Mouse (Mus musculus) thymus, adult 2 months (tissue): ENCODE data around the gene Dcaf11. TPM values are rescaled to one million over a fixed set of nuclear protein-coding genes. Genes with fewer than 3 reads are reported as not detected.

Source experiments
- DNase-seq: peaks from one replicate; pipeline ENCODE4 v3.0.0; 2021
- H3K27ac ChIP-seq: fragments of 200-500 bp; 2 replicates; pipeline ENCODE4 v1.5.1; 2012; ENCODE audit warnings: low read length, control low read depth; ENCODE audit not compliant: control insufficient read depth, insufficient read depth
- H3K27me3 ChIP-seq: fragments of 200-500 bp; 2 replicates; pipeline ENCODE4 v1.6.1; 2012; ENCODE audit warnings: mild to moderate bottlenecking, low read length, moderate library complexity, mixed read lengths; ENCODE audit not compliant: control insufficient read depth, insufficient read depth
- H3K36me3 ChIP-seq: fragments of 200-500 bp; 2 replicates; pipeline ENCODE4 v1.6.1; 2012; ENCODE audit warnings: mild to moderate bottlenecking, low read length, moderate library complexity; ENCODE audit not compliant: control insufficient read depth, insufficient read depth
- H3K4me1 ChIP-seq: fragments of 200-500 bp; replicated peaks from 2 replicates; pipeline ENCODE4 v1.6.1; 2012; ENCODE audit warnings: low read length; ENCODE audit not compliant: control insufficient read depth, insufficient read depth
- H3K4me3 ChIP-seq: fragments of 200-500 bp; 2 replicates; pipeline ENCODE4 v1.5.1; 2012; ENCODE audit warnings: mild to moderate bottlenecking, low read length, control low read depth, moderate library complexity; ENCODE audit not compliant: control insufficient read depth, insufficient read depth
- CTCF ChIP-seq: fragments of 200-500 bp; IDR thresholded peaks from 2 replicates; pipeline ENCODE4 v1.5.1; 2012; ENCODE audit warnings: mild to moderate bottlenecking, control low read depth, low read length, moderate library complexity, borderline replicate concordance; ENCODE audit not compliant: control insufficient read depth, poor library complexity, insufficient read depth; ENCODE audit errors: extremely low read depth
- POLR2A ChIP-seq: fragments of 200-500 bp; IDR thresholded peaks from 2 replicates; pipeline ENCODE4 v1.6.1; 2012; ENCODE audit warnings: mild to moderate bottlenecking, low read length, control low read depth, moderate library complexity; ENCODE audit not compliant: control insufficient read depth, poor library complexity, insufficient read depth; ENCODE audit errors: extremely low read depth
- WGBS: fragments of 180-500 bp; shearing (Covaris S2); methylation state at CpG from one replicate; pipeline ENCODE4 v1.1.7; 2018; 5-methylcytosine and 5-hydroxymethylcytosine counted together
- polyA plus RNA-seq: library from polyadenylated mRNA; depleted of rRNA; stranded (reverse); fragments of >200 nt; gene quantifications from 2 replicates; pipeline ENCODE4 v1.2.3, GENCODE M21; 2012; rRNA removed

Dcaf11 gene
- polyA plus RNA-seq, 1 experiment: 77.7 TPM

GRCm38 (mm10) chr14:55617822-55618221 is 58.0 kb downstream of the Dcaf11 start, which contains the start of gene Rec8:
Gene Rec8, plus strand, starts transcription at chr14:55618037.
- Histone ChIP-seq H3K27me3 (no peaks in the 10 kb centered on the region), H3K4me3 (peak within 1 kb of the TSS; percentile 24), H3K36me3 (no peaks in the 10 kb centered on the region), H3K27ac (no peak within 1 kb of the TSS; the same call in 1 of the 2 replicates), H3K4me1 (peaks cover 8% of the 10 kb centered on the region)
- 46% methylated on average over 21 of the region's 21 CpGs for WGBS
- TF ChIP-seq POLR2A (no peak), CTCF (no peak)
- no peak for DNase-seq

GRCm38 (mm10) chr14:55618486-55619195 is 58.8 kb downstream of the Dcaf11 start:
- no peak overlapping the region; the same call in 1 of the 2 replicates for H3K27ac ChIP-seq
- H3K27me3 ChIP-seq: no peaks in the 10 kb centered on the region
- peak overlapping the region; percentile 24 for H3K4me3 ChIP-seq
- no peak for DNase-seq
- TF ChIP-seq CTCF: no peak
- no peak for TF ChIP-seq POLR2A
- H3K4me1 ChIP-seq: peaks cover 8% of the 10 kb centered on the region
- no peaks in the 10 kb centered on the region for H3K36me3 ChIP-seq
- 20% methylated on average over 22 of the region's 22 CpGs for WGBS

Other genes with a start within 250 kb of the Dcaf11 start
- gene Dhrs4, start 81.2 kb upstream of the Dcaf11 start, polyA plus RNA-seq: 38.3 and 46.8 TPM in 2 replicates
- gene Carmil3, start 69.4 kb upstream of the Dcaf11 start, polyA plus RNA-seq: 20.6 and 25.4 TPM in 2 replicates
- 0.98 and 1.0 TPM in 2 replicates for gene Cpne6, start 49.6 kb upstream of the Dcaf11 start, polyA plus RNA-seq
- 0.50 and 0.70 TPM in 2 replicates for gene Nrl, start 35.0 kb upstream of the Dcaf11 start, polyA plus RNA-seq
- 13.2 and 13.3 TPM in 2 replicates for gene Pck2, start 19.7 kb upstream of the Dcaf11 start, polyA plus RNA-seq
- gene A730061H03Rik, start 400 bp downstream of the Dcaf11 start, polyA plus RNA-seq: 8.2 and 8.3 TPM in 2 replicates
- gene Fitm1, start 15.6 kb downstream of the Dcaf11 start, polyA plus RNA-seq: 1.7 and 20.2 TPM in 2 replicates
- 129 and 136 TPM in 2 replicates for gene Psme1, start 18.1 kb downstream of the Dcaf11 start, polyA plus RNA-seq
- gene Emc9, start 25.3 kb downstream of the Dcaf11 start, polyA plus RNA-seq: 7.4 and 13.4 TPM in 2 replicates
- gene Psme2, start 31.1 kb downstream of the Dcaf11 start, polyA plus RNA-seq: 98.7 and 104 TPM in 2 replicates
- 84.0 and 89.3 TPM in 2 replicates for gene Rnf31, start 31.7 kb downstream of the Dcaf11 start, polyA plus RNA-seq
- 135 and 162 TPM in 2 replicates for gene Irf9, start 43.6 kb downstream of the Dcaf11 start, polyA plus RNA-seq
- gene Rec8, start 58.0 kb downstream of the Dcaf11 start, polyA plus RNA-seq: 2.9 and 3.7 TPM in 2 replicates
- gene Ipo4, start 76.0 kb downstream of the Dcaf11 start, polyA plus RNA-seq: 68.1 and 71.6 TPM in 2 replicates
- 10.2 and 10.9 TPM in 2 replicates for gene Gm49378, start 77.9 kb downstream of the Dcaf11 start, polyA plus RNA-seq
- gene Tm9sf1, start 83.8 kb downstream of the Dcaf11 start, polyA plus RNA-seq: 98.1 and 102 TPM in 2 replicates
- gene Tssk4, start 90.2 kb downstream of the Dcaf11 start, polyA plus RNA-seq: 2.2 and 2.6 TPM in 2 replicates
- 34.7 and 45.8 TPM in 2 replicates for gene Mdp1, start 100.5 kb downstream of the Dcaf11 start, polyA plus RNA-seq
- 27.8 and 40.9 TPM in 2 replicates for gene Gmpr2, start 111.9 kb downstream of the Dcaf11 start, polyA plus RNA-seq
- gene Nedd8, start 112.1 kb downstream of the Dcaf11 start, polyA plus RNA-seq: 292 and 416 TPM in 2 replicates
- 51.5 and 51.9 TPM in 2 replicates for gene Tinf2, start 121.8 kb downstream of the Dcaf11 start, polyA plus RNA-seq
- 7.2 and 8.2 TPM in 2 replicates for gene Tgm1, start 153.9 kb downstream of the Dcaf11 start, polyA plus RNA-seq
- 80.5 and 84.9 TPM in 2 replicates for gene Rabggta, start 162.3 kb downstream of the Dcaf11 start, polyA plus RNA-seq
- 78.9 and 93.5 TPM in 2 replicates for gene Dhrs1, start 185.7 kb downstream of the Dcaf11 start, polyA plus RNA-seq
- gene Nop9, start 185.7 kb downstream of the Dcaf11 start, polyA plus RNA-seq: 41.5 and 43.6 TPM in 2 replicates
- gene Cideb, start 198.5 kb downstream of the Dcaf11 start, polyA plus RNA-seq: 1.8 and 2.7 TPM in 2 replicates
- 1.7 and 1.8 TPM in 2 replicates for gene Ltb4r2, start 201.4 kb downstream of the Dcaf11 start, polyA plus RNA-seq
- gene Ltb4r1, start 206.0 kb downstream of the Dcaf11 start, polyA plus RNA-seq: 2.6 and 2.8 TPM in 2 replicates
- gene Adcy4, start 224.1 kb downstream of the Dcaf11 start, polyA plus RNA-seq: 7.4 and 11.2 TPM in 2 replicates
- 66.8 and 84.4 TPM in 2 replicates for gene Ripk3, start 228.9 kb downstream of the Dcaf11 start, polyA plus RNA-seq